ENCODE assay signal across 10 mouse cellular contexts in the genomic region with DNA sequence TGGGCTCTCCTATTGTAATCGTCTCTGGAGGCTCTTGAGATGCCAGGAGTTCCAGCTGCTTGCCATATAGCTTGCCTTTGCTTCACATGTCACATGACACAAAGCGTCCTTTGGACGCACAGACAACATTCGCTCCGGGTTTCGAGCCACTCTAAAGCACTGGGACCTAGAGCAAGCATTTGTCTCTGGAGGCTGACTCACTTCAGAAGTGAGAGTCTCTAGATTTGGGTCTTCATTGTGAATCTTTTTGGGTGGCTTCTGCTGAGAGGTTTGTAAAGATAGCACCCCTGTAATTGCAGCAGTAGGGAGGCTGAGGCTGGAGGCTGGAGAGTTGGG. TPM values are rescaled to one million over a fixed set of nuclear protein-coding genes. Genes with fewer than 3 reads are reported as not detected.
DNase-seq lines count a peak whose midpoint lies in the region; ATAC-seq and TF ChIP-seq lines count a peak whose summit lies in the region.
"Had no signal": no experiment of that assay in that cellular context is flagged by ENCODE, and none has a peak within 500 bp of the region (broad histone marks: within the 10 kb centered on the region; RNA-seq: fewer than 3 reads in every experiment).

No protein-coding gene starts in this region.

- 50% methylated on average over 6 of the region's 6 CpGs for WGBS in heart, postnatal 0 days
- WGBS in thymus, adult 2 months, result 96% methylated on average over 6 of the region's 6 CpGs
- 89% methylated on average over 6 of the region's 6 CpGs for WGBS in limb, embryonic 15.5 days

- no peak overlapping the region for H3K4me3 ChIP-seq in heart, postnatal 0 days (ENCODE audit: low read depth, low read length)
- H3K4me3 ChIP-seq in thymus, adult 2 months (ENCODE audit: control insufficient read depth, insufficient read depth, low read length), result no peak overlapping the region
- no peak overlapping the region for H3K4me3 ChIP-seq in limb, embryonic 15.5 days

- peak overlapping the region; percentile 65; the same call in 1 of the 2 replicates for H3K4me2 ChIP-seq in heart, postnatal 0 days (ENCODE audit: low read depth, low read length)
- H3K4me2 ChIP-seq in limb, embryonic 15.5 days, result no peak overlapping the region

- TF ChIP-seq EP300 in heart, postnatal 0 days (IDR thresholded peaks at IDR 0.05; ENCODE audit: low read depth), result no peak

- no peak for TF ChIP-seq CTCF in heart, postnatal 0 days (IDR thresholded peaks at IDR 0.05; ENCODE audit: low read depth)
- TF ChIP-seq CTCF in thymus, adult 2 months (IDR thresholded peaks at IDR 0.05; ENCODE audit: borderline replicate concordance, control insufficient read depth, extremely low read depth, insufficient read depth, low read length, poor library complexity), result no peak

- no peaks in the 10 kb centered on the region for H3K9me3 ChIP-seq in heart, postnatal 0 days (replicated peaks; ENCODE audit: control insufficient read depth, low read length)
- H3K9me3 ChIP-seq in limb, embryonic 15.5 days, result no peaks in the 10 kb centered on the region

- intact Hi-C loops in heart, postnatal 25 days (cut with DNase I), result no loop called here

- DNase-seq in heart, postnatal 0 days (ENCODE audit: low spot score), result no peak
- no peak for DNase-seq in heart, postnatal 25 days (ENCODE audit: low spot score)
- DNase-seq in thymus, adult 2 months, result no peak
- no peak for DNase-seq in thymus, postnatal 0 days (ENCODE audit: low spot score)
- no peak for DNase-seq in ovary, postnatal 14 days (ENCODE audit: low spot score)
- DNase-seq in kidney, postnatal 36 days, result no peak
- DNase-seq: kidney, postnatal 4 days; lung, adult 18-20 months had no signal

- H3K36me3 ChIP-seq in heart, postnatal 0 days (replicated peaks; ENCODE audit: control insufficient read depth, insufficient read depth, low read length), result no peaks in the 10 kb centered on the region
- H3K36me3 ChIP-seq in thymus, adult 2 months (ENCODE audit: control insufficient read depth, insufficient read depth, low read length), result no peaks in the 10 kb centered on the region
- peaks cover 6% of the 10 kb centered on the region for H3K36me3 ChIP-seq in limb, embryonic 15.5 days

- peak overlapping the region; percentile 93 for H3K27ac ChIP-seq in heart, postnatal 0 days (ENCODE audit: low read depth)
- peak overlapping the region; percentile 59; the same call in 1 of the 2 replicates for H3K27ac ChIP-seq in thymus, adult 2 months (ENCODE audit: control insufficient read depth, insufficient read depth, low read length)
- H3K27ac ChIP-seq in limb, embryonic 15.5 days, result peak overlapping the region; percentile 83

- no peak for TF ChIP-seq POLR2A in thymus, adult 2 months (IDR thresholded peaks at IDR 0.05; ENCODE audit: control insufficient read depth, extremely low read depth, insufficient read depth, low read length, poor library complexity)

- H3K4me1 ChIP-seq in heart, postnatal 0 days (ENCODE audit: control insufficient read depth, insufficient read depth), result peaks cover 44% of the 10 kb centered on the region
- H3K4me1 ChIP-seq in thymus, adult 2 months (replicated peaks; ENCODE audit: control insufficient read depth, insufficient read depth, low read length), result peaks cover 33% of the 10 kb centered on the region
- peaks cover 46% of the 10 kb centered on the region for H3K4me1 ChIP-seq in limb, embryonic 15.5 days

- H3K9ac ChIP-seq in heart, postnatal 0 days (replicated peaks; ENCODE audit: low read depth, low read length), result no peak overlapping the region
- no peak overlapping the region for H3K9ac ChIP-seq in limb, embryonic 15.5 days

- no peak for ATAC-seq in heart, postnatal 0 days (ENCODE audit: insufficient read depth, low read depth)
- no peak for ATAC-seq in limb, embryonic 15.5 days (ENCODE audit: insufficient number of reproducible peaks, low FRiP score, low TSS enrichment, low read depth)

- no peaks in the 10 kb centered on the region for H3K27me3 ChIP-seq in heart, postnatal 0 days (ENCODE audit: control insufficient read depth, insufficient read depth, low read length)
- H3K27me3 ChIP-seq in thymus, adult 2 months (ENCODE audit: control insufficient read depth, insufficient read depth, low read length), result no peaks in the 10 kb centered on the region
- H3K27me3 ChIP-seq in limb, embryonic 15.5 days, result no peaks in the 10 kb centered on the region

RNA-seq across cellular contexts. Expression of a gene that starts 1.6 kb away (rescaled TPM):
- 74.5 and 94.6 TPM in 2 replicates for total RNA-seq in heart, postnatal 0 days (2014; rRNA removed; ENCODE audit: low replicate concordance)
- 150 and 152 TPM in 2 replicates for polyA plus RNA-seq in heart, postnatal 0 days (2015; fragmentation: Nextera tagmentation; extraction: Ambion mirVana)
- 100 to 1,000 TPM in 1 of 2 experiments, 10 to 100 TPM in 1; 99.3 to 105 TPM for total RNA-seq in heart, postnatal 25 days (2021)
- polyA plus RNA-seq in thymus, adult 2 months (2012; rRNA removed), result 161 and 174 TPM in 2 replicates
- polyA plus RNA-seq in thymus, postnatal 0 days (2015; fragmentation: Nextera tagmentation; extraction: Ambion mirVana), result 215 and 236 TPM in 2 replicates
- 289 and 315 TPM in 2 replicates for polyA plus RNA-seq in limb, embryonic 15.5 days (2015; fragmentation: Nextera tagmentation; extraction: Ambion mirVana)

RNA-seq across cellular contexts. Expression of a gene that starts 27.8 kb away (rescaled TPM):
- total RNA-seq in heart, postnatal 0 days (2014; rRNA removed; ENCODE audit: low replicate concordance), result 5.8 and 25.5 TPM in 2 replicates
- 2.7 and 5.1 TPM in 2 replicates for polyA plus RNA-seq in heart, postnatal 0 days (2015; fragmentation: Nextera tagmentation; extraction: Ambion mirVana)
- total RNA-seq in heart, postnatal 25 days (2021), result 10 to 100 TPM; 18.0 to 18.4 TPM
- 9.5 and 15.3 TPM in 2 replicates for polyA plus RNA-seq in thymus, adult 2 months (2012; rRNA removed)
- polyA plus RNA-seq in thymus, postnatal 0 days (2015; fragmentation: Nextera tagmentation; extraction: Ambion mirVana), result 6.7 and 7.1 TPM in 2 replicates
- 3.9 and 9.4 TPM in 2 replicates for polyA plus RNA-seq in limb, embryonic 15.5 days (2015; fragmentation: Nextera tagmentation; extraction: Ambion mirVana)
- polyA plus RNA-seq: neural tube, embryonic 11.5 days had no signal

RNA-seq across cellular contexts. Expression of a gene that starts 55.2 kb away (rescaled TPM):
- 43.5 and 50.8 TPM in 2 replicates for total RNA-seq in heart, postnatal 0 days (2014; rRNA removed; ENCODE audit: low replicate concordance)
- 4.9 and 5.8 TPM in 2 replicates for polyA plus RNA-seq in heart, postnatal 0 days (2015; fragmentation: Nextera tagmentation; extraction: Ambion mirVana)
- 10 to 100 TPM; 58.0 to 84.2 TPM for total RNA-seq in heart, postnatal 25 days (2021)
- polyA plus RNA-seq in thymus, adult 2 months (2012; rRNA removed), result 69.6 and 135 TPM in 2 replicates
- 7.3 and 7.8 TPM in 2 replicates for polyA plus RNA-seq in thymus, postnatal 0 days (2015; fragmentation: Nextera tagmentation; extraction: Ambion mirVana)
- 20.5 and 25.0 TPM in 2 replicates for polyA plus RNA-seq in limb, embryonic 15.5 days (2015; fragmentation: Nextera tagmentation; extraction: Ambion mirVana)

RNA-seq across cellular contexts. Expression of a gene that starts 56.1 kb away (rescaled TPM):
- total RNA-seq in heart, postnatal 0 days (2014; rRNA removed; ENCODE audit: low replicate concordance), result 76.8 and 84.3 TPM in 2 replicates
- polyA plus RNA-seq in heart, postnatal 0 days (2015; fragmentation: Nextera tagmentation; extraction: Ambion mirVana), result 37.6 and 39.3 TPM in 2 replicates
- total RNA-seq in heart, postnatal 25 days (2021), result 10 to 100 TPM; 27.2 TPM
- polyA plus RNA-seq in thymus, adult 2 months (2012; rRNA removed), result 209 and 215 TPM in 2 replicates
- polyA plus RNA-seq in thymus, postnatal 0 days (2015; fragmentation: Nextera tagmentation; extraction: Ambion mirVana), result 43.7 and 47.7 TPM in 2 replicates
- 36.2 and 40.1 TPM in 2 replicates for polyA plus RNA-seq in limb, embryonic 15.5 days (2015; fragmentation: Nextera tagmentation; extraction: Ambion mirVana)
